Mouse (Mus musculus) stomach, embryonic 14.5 days (tissue): ENCODE data around the gene Wscd2. TPM values are rescaled to one million over a fixed set of nuclear protein-coding genes. Genes with fewer than 3 reads are reported as not detected.

Experiments used
- ATAC-seq: fragments of 200-750 bp; cut with Nextera tagmentation; 2 replicates; pipeline ENCODE4 v1.8.0; 2017; ENCODE audit warnings: low read depth, moderate TSS enrichment; ENCODE audit not compliant: insufficient number of reproducible peaks, insufficient read depth, low FRiP score
- H3K27ac ChIP-seq: fragments of 300-500 bp; sonication (generic); 2 replicates; pipeline ENCODE4 v1.5.1; 2014; ENCODE audit warnings: mild to moderate bottlenecking, low read length, moderate library complexity, mixed read lengths
- H3K27me3 ChIP-seq: fragments of 300-500 bp; sonication (generic); 2 replicates; pipeline ENCODE4 v1.6.1; 2014; ENCODE audit warnings: low read length, control low read depth, mixed read lengths; ENCODE audit not compliant: control insufficient read depth, insufficient read depth
- H3K36me3 ChIP-seq: fragments of 300-500 bp; sonication (generic); 2 replicates; pipeline ENCODE4 v1.6.1; 2014; ENCODE audit warnings: mild to moderate bottlenecking, control low read depth, low read length, moderate library complexity, mixed read lengths; ENCODE audit not compliant: control insufficient read depth, insufficient read depth
- H3K4me1 ChIP-seq: fragments of 300-500 bp; sonication (generic); 2 replicates; pipeline ENCODE4 v1.6.1; 2014; ENCODE audit warnings: low read length, control low read depth, mixed read lengths; ENCODE audit not compliant: control insufficient read depth, insufficient read depth
- H3K4me2 ChIP-seq: fragments of 300-500 bp; sonication (generic); replicated peaks from 2 replicates; pipeline ENCODE4 v1.6.1; 2014; ENCODE audit warnings: low read depth, low read length, control low read depth
- H3K4me3 ChIP-seq: fragments of 300-500 bp; sonication (generic); 2 replicates; pipeline ENCODE4 v1.5.1; 2014; ENCODE audit warnings: low read depth, low read length, control low read depth
- H3K9ac ChIP-seq: fragments of 300-500 bp; sonication (generic); replicated peaks from 2 replicates; pipeline ENCODE4 v1.6.1; 2014; ENCODE audit warnings: low read depth, mild to moderate bottlenecking, control low read depth, low read length, moderate library complexity, mixed read lengths
- H3K9me3 ChIP-seq: fragments of 300-500 bp; sonication (generic); 2 replicates; pipeline ENCODE4 v1.6.1; 2016; ENCODE audit warnings: low read depth, low read length, control low read depth; ENCODE audit not compliant: control insufficient read depth
- WGBS: fragments of 180-500 bp; shearing (Covaris S2); extraction: QIAGEN DNeasy Blood & Tissue Kit; methylation state at CpG from one replicate; pipeline ENCODE4 v1.1.7; 2014; 5-methylcytosine and 5-hydroxymethylcytosine counted together
- polyA plus RNA-seq: library from polyadenylated mRNA; unstranded; fragments of >200 nt; fragmentation: Nextera tagmentation; extraction: Ambion mirVana; gene quantifications from 2 replicates; pipeline ENCODE4 v1.2.1, GENCODE M21; 2014

Gene Wscd2
- polyA plus RNA-seq, 1 experiment from 2014 or later = 6.2 TPM

DNA sequence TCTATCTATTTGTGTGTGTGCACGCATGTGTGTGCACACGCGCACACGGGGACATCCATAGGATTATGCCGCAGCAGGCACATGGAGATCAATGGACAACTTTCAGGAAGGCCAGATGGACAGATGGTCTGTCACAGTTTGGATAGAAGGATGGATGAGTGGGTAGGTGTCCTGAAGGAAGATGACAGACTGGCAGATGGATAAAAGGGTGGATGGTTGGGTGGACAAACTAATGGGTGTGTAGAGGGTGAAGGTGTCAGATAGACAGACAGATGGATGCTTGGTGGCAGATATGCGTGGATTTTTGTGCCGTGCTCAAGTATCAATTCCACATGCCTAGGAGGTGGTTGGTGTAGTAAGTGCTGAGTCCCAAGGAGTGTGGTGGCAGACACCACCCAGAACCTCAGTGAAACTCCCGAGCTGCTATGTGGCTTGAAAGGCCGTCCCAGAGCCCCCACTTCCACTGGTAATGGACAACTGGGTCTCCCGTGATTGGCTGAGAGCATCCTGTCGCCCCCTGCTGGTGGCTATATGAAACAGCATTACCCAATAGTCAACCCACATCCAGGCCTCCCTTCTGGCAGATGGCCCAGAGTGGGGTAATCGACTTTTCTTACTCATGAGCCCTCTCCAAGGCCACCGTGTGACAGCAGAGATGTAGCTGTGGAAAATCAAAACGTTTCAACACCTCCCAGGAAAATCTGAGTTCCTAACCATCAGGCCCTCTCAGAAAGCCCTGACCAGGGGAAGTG, 58.0 kb downstream of the Wscd2 start:
- Histone ChIP-seq H3K9me3 (no peaks in the 10 kb centered on the region), H3K9ac (no peak overlapping the region), H3K4me2 (no peak overlapping the region), H3K27me3 (0 out of 2 replicates have a peak, but pooled peaks cover 3% of the 10 kb centered on the region), H3K4me1 (no peaks in the 10 kb centered on the region), H3K36me3 (no peaks in the 10 kb centered on the region), H3K27ac (no peak overlapping the region), H3K4me3 (no peak overlapping the region)
- no peak for ATAC-seq
- WGBS = 55% methylated on average over 14 of the region's 14 CpGs

DNA sequence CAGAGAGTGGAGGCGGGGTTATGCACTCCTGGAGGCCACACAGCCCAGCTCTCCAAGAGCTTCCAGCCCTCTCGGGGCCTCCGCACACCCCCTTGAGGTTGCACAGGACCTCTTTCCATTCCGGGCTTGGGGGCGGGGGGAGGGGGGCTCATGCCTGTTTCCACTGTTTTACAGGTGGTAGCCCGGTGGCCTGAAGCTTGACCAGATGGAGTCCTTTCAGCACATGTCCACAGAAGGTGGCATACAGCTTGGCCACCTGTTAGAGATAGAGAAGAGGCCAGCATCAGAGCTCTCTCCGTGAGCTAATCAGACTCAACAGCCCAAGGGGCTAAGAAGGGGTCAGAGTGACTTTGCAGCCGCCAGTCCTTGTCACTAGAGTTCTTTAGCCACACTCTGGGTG, 60.1 kb downstream of the Wscd2 start:
- Histone ChIP-seq H3K9ac (no peak overlapping the region), H3K27me3 (0 out of 2 replicates have a peak, but pooled peaks cover 3% of the 10 kb centered on the region), H3K9me3 (no peaks in the 10 kb centered on the region), H3K4me1 (no peaks in the 10 kb centered on the region), H3K4me2 (no peak overlapping the region), H3K27ac (no peak overlapping the region), H3K4me3 (no peak overlapping the region), H3K36me3 (no peaks in the 10 kb centered on the region)
- ATAC-seq = no peak
- WGBS = 64% methylated on average over 8 of the region's 8 CpGs

- 0 out of 2 replicates have a peak, but pooled peaks cover 3% of the 10 kb centered on the region for H3K27me3 ChIP-seq
- H3K4me1 ChIP-seq = no peaks in the 10 kb centered on the region
- no peak overlapping the region for H3K4me3 ChIP-seq
- no peaks in the 10 kb centered on the region for H3K9me3 ChIP-seq
- 22% methylated on average over 19 of the region's 19 CpGs for WGBS
- H3K9ac ChIP-seq = no peak overlapping the region
- H3K27ac ChIP-seq = no peak overlapping the region
- H3K36me3 ChIP-seq = no peaks in the 10 kb centered on the region
- ATAC-seq = no peak
- no peak overlapping the region for H3K4me2 ChIP-seq
Measured at GRCm38 (mm10) chr5:113550759-113551158, 60.6 kb downstream of the Wscd2 start.

GRCm38 (mm10) chr5:113553402-113553897, 63.3 kb downstream of the Wscd2 start:
- 10% methylated on average over 9 of the region's 9 CpGs for WGBS
- no peak overlapping the region for H3K27ac ChIP-seq
- H3K4me3 ChIP-seq = no peak overlapping the region

GRCm38 (mm10) chr5:113554095-113554494, 64.0 kb downstream of the Wscd2 start:
- H3K36me3 ChIP-seq = no peaks in the 10 kb centered on the region
- ATAC-seq = no peak
- no peaks in the 10 kb centered on the region for H3K4me1 ChIP-seq
- H3K9ac ChIP-seq = no peak overlapping the region
- H3K27me3 ChIP-seq = 0 out of 2 replicates have a peak, but pooled peaks cover 3% of the 10 kb centered on the region
- no peak overlapping the region for H3K4me2 ChIP-seq
- WGBS = 74% methylated on average over 15 of the region's 15 CpGs
- no peak overlapping the region for H3K27ac ChIP-seq
- no peak overlapping the region for H3K4me3 ChIP-seq
- no peaks in the 10 kb centered on the region for H3K9me3 ChIP-seq

More at GRCm38 (mm10) chr5:113553402-113553897, 63.3 kb downstream of the Wscd2 start:
- Histone ChIP-seq H3K9me3 (no peaks in the 10 kb centered on the region), H3K36me3 (no peaks in the 10 kb centered on the region), H3K4me2 (no peak overlapping the region), H3K9ac (no peak overlapping the region), H3K27me3 (0 out of 2 replicates have a peak, but pooled peaks cover 3% of the 10 kb centered on the region), H3K4me1 (no peaks in the 10 kb centered on the region)
- no peak for ATAC-seq

GRCm38 (mm10) chr5:113554571-113554970, 64.4 kb downstream of the Wscd2 start:
- H3K4me1 ChIP-seq = no peaks in the 10 kb centered on the region
- 0 out of 2 replicates have a peak, but pooled peaks cover 3% of the 10 kb centered on the region for H3K27me3 ChIP-seq
- H3K27ac ChIP-seq = no peak overlapping the region
- no peak overlapping the region for H3K4me3 ChIP-seq
- H3K4me2 ChIP-seq = no peak overlapping the region
- no peaks in the 10 kb centered on the region for H3K9me3 ChIP-seq
- H3K9ac ChIP-seq = no peak overlapping the region
- ATAC-seq = no peak
- 85% methylated on average over 2 of the region's 2 CpGs for WGBS
- no peaks in the 10 kb centered on the region for H3K36me3 ChIP-seq

GRCm38 (mm10) chr5:113555684-113556083, 65.6 kb downstream of the Wscd2 start:
- Histone ChIP-seq H3K36me3 (no peaks in the 10 kb centered on the region), H3K9me3 (no peaks in the 10 kb centered on the region), H3K4me2 (no peak overlapping the region), H3K27me3 (0 out of 2 replicates have a peak, but pooled peaks cover 3% of the 10 kb centered on the region), H3K4me3 (no peak overlapping the region), H3K9ac (no peak overlapping the region), H3K27ac (no peak overlapping the region), H3K4me1 (no peaks in the 10 kb centered on the region)
- WGBS = 77% methylated on average over 2 of the region's 2 CpGs
- no peak for ATAC-seq

- no peaks in the 10 kb centered on the region for H3K4me1 ChIP-seq
- H3K27me3 ChIP-seq = no peaks in the 10 kb centered on the region
- no peak for ATAC-seq
- no peaks in the 10 kb centered on the region for H3K9me3 ChIP-seq
- no peaks in the 10 kb centered on the region for H3K36me3 ChIP-seq
- H3K9ac ChIP-seq = no peak overlapping the region
- 90% methylated on average over 8 of the region's 8 CpGs for WGBS
- no peak overlapping the region for H3K27ac ChIP-seq
- no peak overlapping the region for H3K4me2 ChIP-seq
- H3K4me3 ChIP-seq = no peak overlapping the region
Measured at GRCm38 (mm10) chr5:113558065-113558464, 67.9 kb downstream of the Wscd2 start.
